ENCODE assay signal across 9 mouse cellular contexts in genomic region chr16:32803252-32803853, GRCm38 (mm10). TPM values are rescaled to one million over a fixed set of nuclear protein-coding genes. Genes with fewer than 3 reads are reported as not detected.
DNase-seq lines count a peak whose midpoint lies in the region; ATAC-seq lines count a peak whose summit lies in the region.
"Had no signal": no experiment of that assay in that cellular context is flagged by ENCODE, and none has a peak within 500 bp of the region (broad histone marks: within the 10 kb centered on the region; RNA-seq: fewer than 3 reads in every experiment).

No protein-coding gene starts in this region.

- H3K9me3 ChIP-seq in stomach, embryonic 15.5 days = no peaks in the 10 kb centered on the region
- H3K9me3 ChIP-seq: neural tube, embryonic 12.5 days had no signal

- H3K9ac ChIP-seq in stomach, embryonic 15.5 days = no peak overlapping the region
- H3K9ac ChIP-seq: neural tube, embryonic 12.5 days had no signal

- peak; percentile 62 for DNase-seq in testis, postnatal 10 days (ENCODE audit: low spot score)
- no peak for DNase-seq in testis, postnatal 14 days (ENCODE audit: low spot score)
- peak; percentile 91 for DNase-seq in cerebellum, postnatal 10 days
- peak; percentile 84 to 88 for DNase-seq in heart, adult 9 months (ENCODE audit: low spot score in 2 of 2)
- DNase-seq in layer of hippocampus, adult 18-20 months (ENCODE audit: low spot score in 2 of 2) = peak; percentile 13 to 63
- DNase-seq in lung, postnatal 14 days = peak; percentile 83
- DNase-seq in spleen, postnatal 4 days (ENCODE audit: low spot score in 2 of 2) = no peak

- H3K4me2 ChIP-seq in stomach, embryonic 15.5 days = no peak overlapping the region
- H3K4me2 ChIP-seq: neural tube, embryonic 12.5 days had no signal

- 47% methylated on average over 6 of the region's 6 CpGs for WGBS in stomach, embryonic 15.5 days

- H3K27ac ChIP-seq in stomach, embryonic 15.5 days = peak overlapping the region; percentile 52; the same call in 1 of the 2 replicates
- H3K27ac ChIP-seq: neural tube, embryonic 12.5 days had no signal

- ATAC-seq in stomach, embryonic 15.5 days (ENCODE audit: insufficient read depth, low FRiP score, low read depth) = peak; percentile 13; the same call in 1 of the 2 replicates

- no peaks in the 10 kb centered on the region for H3K36me3 ChIP-seq in stomach, embryonic 15.5 days
- H3K36me3 ChIP-seq: neural tube, embryonic 12.5 days had no signal

- H3K4me1 ChIP-seq in stomach, embryonic 15.5 days = peaks cover 6% of the 10 kb centered on the region; the same call in 1 of the 2 replicates

- H3K27me3 ChIP-seq in stomach, embryonic 15.5 days (replicated peaks) = no peaks in the 10 kb centered on the region
- H3K27me3 ChIP-seq: neural tube, embryonic 12.5 days had no signal

- H3K4me3 ChIP-seq in stomach, embryonic 15.5 days (replicated peaks) = no peak overlapping the region
- H3K4me3 ChIP-seq: neural tube, embryonic 12.5 days had no signal

RNA-seq across cellular contexts. Expression of gene Muc20, which starts 6.1 kb away (rescaled TPM):
- not detected for total RNA-seq in layer of hippocampus, adult 18-20 months (2021)
- 0.06 and 0.08 TPM in 2 replicates for polyA plus RNA-seq in stomach, embryonic 15.5 days (2015; fragmentation: Nextera tagmentation; extraction: Ambion mirVana)
- polyA plus RNA-seq: neural tube, embryonic 12.5 days had no signal

RNA-seq across cellular contexts. Expression of gene Smbd1, which starts 6.9 kb away (rescaled TPM):
- not detected for total RNA-seq in layer of hippocampus, adult 18-20 months (2021)
- polyA plus RNA-seq in stomach, embryonic 15.5 days (2015; fragmentation: Nextera tagmentation; extraction: Ambion mirVana) = 0.27 TPM in 1 of 2 replicates, not detected in the other
- polyA plus RNA-seq: neural tube, embryonic 12.5 days had no signal

Comparison
In these comparisons a context has a peak if more than half of its experiments do, and no peak if none do; other contexts are left out.
1. DNase-seq: peak in testis, postnatal 10 days (single experiment), cerebellum, postnatal 10 days (2 of 2), heart, adult 9 months (2 of 2), layer of hippocampus, adult 18-20 months (2 of 2) and lung, postnatal 14 days (single experiment); none in testis, postnatal 14 days (single experiment) and spleen, postnatal 4 days (0 of 2).